9 mouse cellular contexts compared by ENCODE assay signal in the genomic region with DNA sequence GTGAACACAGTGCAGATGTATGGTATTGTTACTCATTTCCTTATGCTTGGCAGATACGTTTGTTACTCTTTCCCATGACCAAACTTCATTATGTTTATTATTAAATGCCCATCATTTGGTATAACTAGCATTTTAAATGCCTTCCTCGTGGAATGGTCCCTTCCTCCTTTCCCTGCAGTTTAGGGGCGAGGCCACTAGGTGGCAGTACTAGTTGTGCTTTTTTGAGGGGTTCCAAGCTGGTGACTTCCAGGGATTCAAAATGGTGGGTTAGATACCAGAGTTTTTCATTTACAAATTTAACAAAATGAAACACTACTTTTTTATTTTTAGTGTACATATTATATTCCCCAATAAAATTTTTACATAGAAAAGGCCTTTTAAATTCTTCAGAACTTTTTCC.
DNase-seq lines count a peak whose midpoint lies in the region; ATAC-seq and TF ChIP-seq lines count a peak whose summit lies in the region.
"Had no signal": no experiment of that assay in that cellular context is flagged by ENCODE, and none has a peak within 500 bp of the region (broad histone marks: within the 10 kb centered on the region; RNA-seq: fewer than 3 reads in every experiment).

No protein-coding gene starts in this region.

- no peak for TF ChIP-seq EP300 in stomach, postnatal 0 days (optimal IDR thresholded peaks at IDR 0.05)

- H3K9ac ChIP-seq in hindbrain, embryonic 11.5 days (ENCODE audit: low read depth, low read length): no peak overlapping the region
- H3K9ac ChIP-seq in hindbrain, embryonic 13.5 days: no peak overlapping the region
- H3K9ac ChIP-seq in stomach, postnatal 0 days (ENCODE audit: low read length): no peak overlapping the region

- WGBS in hindbrain, embryonic 11.5 days: 45% methylated on average over 3 of the region's 3 CpGs
- WGBS in hindbrain, embryonic 13.5 days: 46% methylated on average over 3 of the region's 3 CpGs
- 39% methylated on average over 3 of the region's 3 CpGs for WGBS in stomach, postnatal 0 days

- H3K4me3 ChIP-seq in hindbrain, embryonic 11.5 days (ENCODE audit: low read depth, low read length): no peak overlapping the region
- H3K4me3 ChIP-seq in hindbrain, embryonic 13.5 days: no peak overlapping the region
- no peak overlapping the region for H3K4me3 ChIP-seq in stomach, postnatal 0 days (ENCODE audit: low read depth, low read length)

- no peak overlapping the region for H3K27ac ChIP-seq in hindbrain, embryonic 11.5 days (ENCODE audit: low read depth, low read length)
- no peak overlapping the region for H3K27ac ChIP-seq in hindbrain, embryonic 13.5 days
- no peak overlapping the region for H3K27ac ChIP-seq in stomach, postnatal 0 days (replicated peaks)
- H3K27ac ChIP-seq: macrophage had no signal

- H3K36me3 ChIP-seq in hindbrain, embryonic 11.5 days (ENCODE audit: control insufficient read depth, insufficient read depth, low read length): peaks cover 49% of the 10 kb centered on the region
- peaks cover 87% of the 10 kb centered on the region for H3K36me3 ChIP-seq in hindbrain, embryonic 13.5 days
- peaks cover 49% of the 10 kb centered on the region for H3K36me3 ChIP-seq in stomach, postnatal 0 days (ENCODE audit: control insufficient read depth, insufficient read depth, low read length)

- no peaks in the 10 kb centered on the region for H3K4me1 ChIP-seq in hindbrain, embryonic 11.5 days (replicated peaks; ENCODE audit: control insufficient read depth, insufficient read depth, low read length)
- H3K4me1 ChIP-seq in hindbrain, embryonic 13.5 days (replicated peaks): no peaks in the 10 kb centered on the region
- H3K4me1 ChIP-seq in stomach, postnatal 0 days (replicated peaks; ENCODE audit: control insufficient read depth, insufficient read depth): no peaks in the 10 kb centered on the region

- ATAC-seq in hindbrain, embryonic 11.5 days (ENCODE audit: low FRiP score): no peak
- no peak for ATAC-seq in hindbrain, embryonic 13.5 days (ENCODE audit: low FRiP score)
- ATAC-seq in stomach, postnatal 0 days (ENCODE audit: low FRiP score, low TSS enrichment): no peak

- peak; percentile 85 for TF ChIP-seq CTCF in stomach, postnatal 0 days (IDR thresholded peaks at IDR 0.05; ENCODE audit: low read depth)

- no peaks in the 10 kb centered on the region for H3K27me3 ChIP-seq in hindbrain, embryonic 11.5 days (ENCODE audit: control insufficient read depth, insufficient read depth, low read length)
- no peaks in the 10 kb centered on the region for H3K27me3 ChIP-seq in hindbrain, embryonic 13.5 days
- no peaks in the 10 kb centered on the region for H3K27me3 ChIP-seq in stomach, postnatal 0 days (ENCODE audit: control insufficient read depth, insufficient read depth, low read length)

- DNase-seq in hindbrain, embryonic 11.5 days (ENCODE audit: low spot score): peak; percentile 88
- peak; percentile 23 to 57 for DNase-seq in CD8-positive naive resting alpha-beta T cell, adult 2 months (ENCODE audit: low read depth in 2 of 2, low spot score in 2 of 2)
- DNase-seq in adrenal gland, adult 8-10 months: peak; percentile 32
- peak; percentile 49 for DNase-seq in embryo, embryonic 11.5 days (ENCODE audit: low read depth, low spot score)
- peak; percentile 80 for DNase-seq in kidney, postnatal 4 days
- peak; percentile 65 for DNase-seq in lung, postnatal 36 days
- peak; percentile 64 for DNase-seq in stomach, postnatal 0 days (ENCODE audit: low spot score)

- no peaks in the 10 kb centered on the region for H3K9me3 ChIP-seq in hindbrain, embryonic 11.5 days (ENCODE audit: control insufficient read depth, low read length)
- no peaks in the 10 kb centered on the region for H3K9me3 ChIP-seq in hindbrain, embryonic 13.5 days
- no peaks in the 10 kb centered on the region for H3K9me3 ChIP-seq in stomach, postnatal 0 days (ENCODE audit: control insufficient read depth, low read length)

- H3K4me2 ChIP-seq in hindbrain, embryonic 11.5 days (replicated peaks; ENCODE audit: low read depth, low read length): no peak overlapping the region
- H3K4me2 ChIP-seq in hindbrain, embryonic 13.5 days: no peak overlapping the region
- no peak overlapping the region for H3K4me2 ChIP-seq in stomach, postnatal 0 days (replicated peaks; ENCODE audit: low read depth)

Comparison
In these comparisons a context has a peak if more than half of its experiments do, and no peak if none do; other contexts are left out.
1. DNase-seq: peak in every context shown above with its lines; median percentile 88 in hindbrain, embryonic 11.5 days; 80 in kidney, postnatal 4 days; 65 in lung, postnatal 36 days; 64 in stomach, postnatal 0 days; 49 in embryo, embryonic 11.5 days; 40 in CD8-positive naive resting alpha-beta T cell, adult 2 months; 32 in adrenal gland, adult 8-10 months.